8 mouse cellular contexts compared by ENCODE assay signal in the genomic region with DNA sequence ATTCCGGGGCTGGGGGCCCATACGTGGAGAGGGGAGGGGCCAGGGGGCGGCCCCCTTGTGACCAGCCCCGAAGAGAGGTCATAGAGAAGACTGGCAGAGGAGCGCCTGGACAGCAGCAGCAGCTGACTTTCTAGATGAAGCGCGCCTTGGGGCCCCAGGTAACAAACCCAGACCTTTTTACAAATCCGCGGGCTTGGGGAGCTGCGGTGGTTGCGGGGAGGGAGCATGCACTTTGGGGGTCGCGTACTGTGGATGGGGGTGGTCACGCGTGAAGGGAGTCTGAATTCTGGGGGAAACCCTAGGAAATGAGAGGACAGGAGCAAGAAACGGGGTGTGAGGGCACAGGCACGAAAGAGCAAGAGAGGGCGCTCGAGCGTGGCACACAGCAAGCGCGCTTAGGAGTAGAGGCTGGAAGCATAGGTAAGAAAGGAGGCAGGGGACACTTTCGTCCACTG. TPM values are rescaled to one million over a fixed set of nuclear protein-coding genes. Genes with fewer than 3 reads are reported as not detected.
DNase-seq lines count a peak whose midpoint lies in the region; ATAC-seq and TF ChIP-seq lines count a peak whose summit lies in the region.

A gene (plus strand): TSS at position 83 of the 455 bp plus-strand sequence.

- peak; percentile 40 for TF ChIP-seq CTCF in lung, embryonic 14.5 days (IDR thresholded peaks at IDR 0.05; ENCODE audit: low read depth)

- peak; percentile 90 for ATAC-seq in cerebellum, adult (ENCODE audit: insufficient number of reproducible peaks, low FRiP score, low TSS enrichment)
- ATAC-seq in forebrain, embryonic 11.5 days (replicated peaks; ENCODE audit: low FRiP score) = peak; percentile 75
- peak; percentile 79 for ATAC-seq in lung, embryonic 14.5 days (ENCODE audit: insufficient read depth)

- H3K27ac ChIP-seq in forebrain, embryonic 11.5 days (ENCODE audit: low read depth, low read length) = peak within 1 kb of the TSS; percentile 75
- H3K27ac ChIP-seq in lung, embryonic 14.5 days (ENCODE audit: low read depth) = no peak within 1 kb of the TSS

- H3K4me3 ChIP-seq in forebrain, embryonic 11.5 days (ENCODE audit: low read depth, low read length) = peak within 1 kb of the TSS; percentile 54
- H3K4me3 ChIP-seq in lung, embryonic 14.5 days (ENCODE audit: low read depth, low read length) = peak within 1 kb of the TSS; percentile 48

- 16% methylated on average over 22 of the region's 23 CpGs for WGBS in forebrain, embryonic 11.5 days
- 7% methylated on average over 23 of the region's 23 CpGs for WGBS in lung, embryonic 14.5 days

- H3K27me3 ChIP-seq in forebrain, embryonic 11.5 days (ENCODE audit: control insufficient read depth, insufficient read depth, low read length) = peaks cover 1% of the 10 kb centered on the region; the same call in 1 of the 2 replicates
- H3K27me3 ChIP-seq in lung, embryonic 14.5 days (ENCODE audit: insufficient read depth, low read length) = no peaks in the 10 kb centered on the region

- H3K4me1 ChIP-seq in forebrain, embryonic 11.5 days (replicated peaks; ENCODE audit: control insufficient read depth, insufficient read depth, low read length) = no peaks in the 10 kb centered on the region
- no peaks in the 10 kb centered on the region for H3K4me1 ChIP-seq in lung, embryonic 14.5 days (ENCODE audit: insufficient read depth)

- H3K36me3 ChIP-seq in forebrain, embryonic 11.5 days (ENCODE audit: control insufficient read depth, insufficient read depth, low read length) = no peaks in the 10 kb centered on the region
- no peaks in the 10 kb centered on the region for H3K36me3 ChIP-seq in lung, embryonic 14.5 days (ENCODE audit: insufficient read depth)

- peak within 1 kb of the TSS; percentile 43 for H3K4me2 ChIP-seq in forebrain, embryonic 11.5 days (ENCODE audit: low read depth, low read length, severe bottlenecking)
- H3K4me2 ChIP-seq in lung, embryonic 14.5 days = peak within 1 kb of the TSS; percentile 63

- DNase-seq in MN1 (ENCODE audit: low spot score) = peak; percentile 42
- DNase-seq in forebrain, embryonic 11.5 days (ENCODE audit: low spot score) = peak; percentile 67
- peak; percentile 6 to 10 for DNase-seq in heart, postnatal 36 days
- peak; percentile 36 to 53 for DNase-seq in layer of hippocampus, adult 18-20 months (ENCODE audit: low spot score in 2 of 2)
- peak; percentile 62 for DNase-seq in lung, embryonic 14.5 days
- peak; percentile 5 for DNase-seq in ovary, postnatal 14 days (ENCODE audit: low spot score)
- DNase-seq in urinary bladder, adult 2 months (ENCODE audit: low spot score) = peak; percentile 19

- intact Hi-C loops in heart, postnatal 36 days (cut with DNase I) = loop anchor here (10.0 kb wide), 1 partner anchor 358 kb away; no protein-coding TSS in a partner anchor

- no peaks in the 10 kb centered on the region for H3K9me3 ChIP-seq in forebrain, embryonic 11.5 days (ENCODE audit: control insufficient read depth, low read length)
- no peaks in the 10 kb centered on the region for H3K9me3 ChIP-seq in lung, embryonic 14.5 days (ENCODE audit: low read depth, low read length)

- H3K9ac ChIP-seq in forebrain, embryonic 11.5 days (ENCODE audit: low read length) = peak within 1 kb of the TSS; percentile 69
- H3K9ac ChIP-seq in lung, embryonic 14.5 days = peak within 1 kb of the TSS; percentile 56

RNA-seq across cellular contexts. Expression of the gene that starts here (rescaled TPM):
- polyA plus RNA-seq in forebrain, embryonic 11.5 days (2014; fragmentation: Nextera tagmentation; extraction: Ambion mirVana) = 6.4 and 8.2 TPM in 2 replicates
- not detected for total RNA-seq in heart, postnatal 36 days (2021)
- 1 to 10 TPM; 1.8 to 2.8 TPM for total RNA-seq in layer of hippocampus, adult 18-20 months (2021)
- polyA plus RNA-seq in lung, embryonic 14.5 days (2014; fragmentation: Nextera tagmentation; extraction: Ambion mirVana) = 1.5 and 1.6 TPM in 2 replicates
- 0.03 and 0.06 TPM in 2 replicates for polyA plus RNA-seq in urinary bladder, adult 2 months (2012; rRNA removed)

Comparison
In these comparisons a context has a peak if more than half of its experiments do, and no peak if none do; other contexts are left out.
1. Peak in DNase-seq in heart, postnatal 36 days; RNA of the gene not detected or under 1 TPM.
2. Peak in DNase-seq in urinary bladder, adult 2 months; RNA of the gene not detected or under 1 TPM.
3. DNase-seq: peak in every context shown above with its lines; median percentile 67 in forebrain, embryonic 11.5 days; 62 in lung, embryonic 14.5 days; 44 in layer of hippocampus, adult 18-20 months; 42 in MN1; 19 in urinary bladder, adult 2 months; 8 in heart, postnatal 36 days; 5 in ovary, postnatal 14 days.